Mouse (Mus musculus) kidney, postnatal 10 days (tissue): ENCODE data around the gene Gabpb1.

Experiments
- DNase-seq: peaks from one replicate; pipeline ENCODE4 v3.0.0; 2021; ENCODE audit warnings: mixed read lengths

The Gabpb1 gene

DNA sequence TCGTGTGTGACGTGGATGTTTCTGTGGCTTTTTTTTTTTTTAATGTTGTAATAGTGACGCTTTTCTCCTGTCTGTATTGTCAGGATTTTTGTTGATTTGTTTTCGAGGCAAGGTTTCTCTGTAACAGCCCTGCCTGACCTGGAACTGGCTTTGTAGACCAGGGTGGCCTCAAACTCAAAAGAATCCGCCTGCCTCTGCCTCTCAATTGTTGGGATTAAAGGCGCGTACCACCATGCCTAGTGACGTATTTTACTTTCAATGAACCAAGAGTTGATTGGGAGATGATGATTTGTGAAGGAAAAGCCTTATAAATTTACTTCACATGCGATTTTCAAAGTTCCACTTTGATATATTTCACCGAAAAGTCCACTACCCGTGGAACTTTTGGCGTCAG is at the start of gene Gabpb1:
TSS of gene Gabpb1 (minus strand) at position 216 of the 394 bp plus-strand sequence.
- DNase-seq = no peak

DNA sequence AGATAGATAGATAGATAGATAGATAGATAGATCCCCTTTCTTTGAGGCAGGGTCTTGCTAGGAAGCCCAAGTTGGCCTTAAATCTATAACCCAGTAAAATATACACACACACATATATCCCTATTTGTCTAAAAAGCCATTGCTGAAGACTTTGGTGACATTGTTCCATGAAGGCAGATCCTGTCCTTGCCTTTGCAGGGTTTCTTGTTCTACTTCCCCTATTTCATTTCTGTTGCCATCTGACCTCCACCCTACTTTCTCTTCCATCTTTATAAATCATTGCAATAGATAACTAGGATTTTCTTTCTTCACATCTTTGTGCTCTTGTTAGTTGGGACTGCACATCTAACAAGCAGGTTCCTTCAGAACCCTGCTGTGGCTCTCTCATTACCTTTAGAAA is 36.8 kb upstream of the Gabpb1 start:
- DNase-seq = no peak

DNA sequence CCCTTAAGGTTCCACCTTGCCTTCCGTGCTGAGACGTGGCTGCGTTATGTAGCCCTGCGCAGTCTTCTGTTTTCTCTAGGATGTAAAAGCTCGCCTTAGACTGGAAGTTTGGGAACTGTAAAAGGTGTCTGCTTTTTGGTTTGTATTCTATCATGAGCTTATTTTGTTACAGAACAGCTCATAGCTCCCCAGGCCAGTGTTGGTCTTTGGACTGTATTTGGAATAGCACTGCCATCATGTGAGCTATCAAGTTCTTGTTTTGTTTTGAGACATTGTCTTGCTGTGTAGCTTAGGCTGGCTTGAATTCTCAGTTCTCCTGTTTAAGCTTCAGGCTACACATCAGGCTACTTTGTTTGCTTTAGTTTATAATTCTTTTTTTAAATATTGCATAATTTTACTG is 36.4 kb upstream of the Gabpb1 start:
- DNase-seq = no peak

DNA sequence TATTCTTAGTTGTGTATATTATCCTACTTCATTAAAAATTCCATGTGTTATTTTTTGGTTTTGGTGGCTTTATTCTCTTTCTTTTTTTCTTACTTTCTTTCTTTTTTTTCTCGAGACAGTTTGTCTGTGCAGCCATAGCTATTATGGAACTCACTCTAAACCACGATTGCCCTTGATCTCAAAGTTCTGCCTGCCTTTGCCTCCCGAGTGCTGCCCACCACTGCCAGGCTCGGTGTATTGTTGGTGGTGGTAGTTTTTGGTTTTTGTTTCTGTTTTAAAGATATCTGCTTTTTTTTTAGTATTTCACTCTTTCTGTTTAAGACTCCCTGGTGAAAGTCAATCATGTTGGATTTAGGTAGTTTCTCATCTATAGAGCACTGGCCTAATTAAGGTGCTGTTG is 32.2 kb upstream of the Gabpb1 start:
- no peak for DNase-seq

DNA sequence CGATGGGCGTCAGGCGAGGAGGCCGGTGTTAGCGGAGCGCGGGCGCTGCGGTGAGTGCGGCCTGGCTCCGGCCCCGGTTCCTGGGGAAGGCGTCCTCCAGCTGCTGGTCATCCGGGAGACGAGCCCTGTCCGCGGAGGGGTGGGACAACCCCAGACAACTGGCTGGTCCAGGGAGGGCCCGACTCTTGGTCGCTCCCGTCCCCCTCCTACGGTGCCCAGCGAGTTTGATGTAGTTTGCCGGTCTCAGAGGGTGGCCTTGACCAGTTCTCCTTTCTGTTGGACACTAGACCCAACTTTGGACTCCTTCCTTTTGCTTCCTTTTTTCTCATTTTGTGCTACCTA is 31.3 kb upstream of the Gabpb1 start:
- no peak for DNase-seq

DNA sequence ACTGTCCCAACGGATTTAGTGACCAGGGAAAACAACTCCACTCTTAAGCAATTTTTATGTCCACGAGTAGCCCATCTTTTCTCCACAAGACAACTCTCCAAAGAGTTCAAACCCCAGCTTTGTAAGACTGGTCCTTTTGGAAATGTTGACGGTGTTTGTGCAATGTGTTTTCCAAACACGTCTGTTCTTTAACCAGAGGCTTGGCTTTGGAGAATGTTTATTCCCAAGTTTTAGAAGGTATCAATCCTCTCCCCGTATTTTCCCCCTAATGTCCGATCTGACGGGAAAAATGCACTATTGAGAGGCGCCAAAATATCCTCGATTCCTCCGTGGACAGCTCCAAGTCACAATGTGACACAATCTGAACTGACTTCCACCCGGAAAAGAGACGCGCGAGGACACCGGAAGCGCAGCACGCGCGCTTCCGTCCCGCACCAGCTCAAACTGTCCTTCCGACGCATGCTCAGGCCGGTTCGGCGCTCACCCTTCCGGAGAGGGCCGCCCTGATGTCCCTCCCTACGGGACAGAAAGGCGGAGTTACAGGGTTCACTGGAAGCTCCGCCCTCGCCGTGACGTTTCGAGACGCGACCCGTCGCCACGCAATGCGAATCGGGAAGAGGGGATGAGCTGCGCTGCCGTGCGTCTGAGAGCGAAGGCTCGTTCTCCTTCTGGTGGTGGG is 30.8 kb upstream of the Gabpb1 start, which contains the start of gene Usp8:
TSS of gene Usp8 (plus strand) at position 570 of the 679 bp plus-strand sequence.
- DNase-seq = peak; percentile 99

DNA sequence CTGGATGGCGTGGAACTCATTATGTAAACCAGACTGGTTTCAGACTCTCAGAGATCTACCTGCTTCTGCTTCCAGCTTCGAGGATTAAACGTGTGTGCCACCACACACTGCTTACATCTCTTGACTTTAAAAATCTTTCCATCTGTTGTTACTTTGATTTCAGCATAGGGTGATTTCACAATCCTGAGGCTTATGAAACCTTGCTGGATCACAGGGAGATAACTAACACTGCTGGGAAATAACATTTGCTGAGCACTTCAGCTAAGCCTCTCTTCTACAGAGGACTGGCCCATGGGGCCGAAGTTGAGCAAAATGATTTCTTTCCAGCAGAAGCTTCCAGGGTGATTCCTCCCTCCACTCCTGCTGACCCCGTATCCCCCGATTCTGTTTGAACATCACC is 19.1 kb upstream of the Gabpb1 start:
- DNase-seq = no peak

DNA sequence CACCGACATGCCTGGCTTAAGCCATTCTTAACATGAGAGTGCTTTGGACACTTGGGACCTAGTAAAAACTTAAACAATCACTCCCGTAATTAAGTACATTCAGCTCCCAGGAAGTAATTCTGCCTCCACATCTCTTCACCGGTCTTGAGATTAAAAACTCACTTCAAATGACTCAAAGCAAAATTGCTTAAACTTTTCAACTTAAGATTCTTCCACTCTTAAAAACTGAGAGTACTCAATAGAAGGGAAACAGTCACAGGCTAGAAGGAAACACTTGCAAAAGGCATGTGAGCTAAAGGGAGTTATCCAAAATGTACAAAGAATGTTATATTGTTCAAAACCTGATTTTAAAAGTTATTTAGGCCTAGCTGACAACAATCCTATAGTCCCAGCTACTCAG is 15.2 kb upstream of the Gabpb1 start:
- no peak for DNase-seq

DNA sequence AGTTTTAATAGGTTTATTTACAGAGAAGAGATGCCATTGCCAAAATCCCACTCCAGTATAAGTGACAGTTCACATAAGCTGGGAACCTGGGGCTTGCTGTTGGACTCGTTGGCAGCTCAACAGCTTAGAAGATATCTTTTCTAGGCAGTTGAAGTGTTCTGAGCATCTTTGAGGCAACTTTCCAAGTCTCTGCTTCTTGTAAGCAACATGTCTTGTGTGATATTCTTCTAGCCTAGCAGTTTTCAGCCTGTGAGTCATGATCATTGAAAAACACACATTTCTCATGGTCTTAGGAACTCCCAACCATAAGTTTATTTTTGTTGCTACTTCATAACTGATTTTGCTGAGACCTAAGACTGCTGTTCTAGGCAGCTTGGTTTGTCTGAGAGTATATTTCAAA is 6.8 kb upstream of the Gabpb1 start:
- no peak for DNase-seq

DNA sequence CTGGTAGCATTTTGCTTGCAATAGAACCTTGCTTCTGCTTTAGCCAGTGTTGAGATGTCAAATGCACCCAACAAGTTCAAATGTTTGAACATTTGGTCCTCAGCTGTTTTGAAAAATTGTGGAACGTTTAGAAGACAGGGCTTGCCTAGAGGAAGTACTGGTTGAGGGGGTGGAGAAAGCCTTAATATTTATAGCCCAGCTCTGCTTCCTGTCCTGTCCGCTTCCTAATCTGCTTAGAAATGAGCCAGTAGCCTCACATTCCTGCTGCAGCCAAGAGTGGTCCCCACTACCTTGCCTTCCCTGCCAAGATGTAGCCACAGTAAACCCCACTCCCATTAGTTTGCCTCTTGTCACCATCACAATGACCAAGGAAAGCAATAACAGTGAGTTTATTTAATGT is 6.2 kb upstream of the Gabpb1 start:
- DNase-seq = peak; percentile 16

DNA sequence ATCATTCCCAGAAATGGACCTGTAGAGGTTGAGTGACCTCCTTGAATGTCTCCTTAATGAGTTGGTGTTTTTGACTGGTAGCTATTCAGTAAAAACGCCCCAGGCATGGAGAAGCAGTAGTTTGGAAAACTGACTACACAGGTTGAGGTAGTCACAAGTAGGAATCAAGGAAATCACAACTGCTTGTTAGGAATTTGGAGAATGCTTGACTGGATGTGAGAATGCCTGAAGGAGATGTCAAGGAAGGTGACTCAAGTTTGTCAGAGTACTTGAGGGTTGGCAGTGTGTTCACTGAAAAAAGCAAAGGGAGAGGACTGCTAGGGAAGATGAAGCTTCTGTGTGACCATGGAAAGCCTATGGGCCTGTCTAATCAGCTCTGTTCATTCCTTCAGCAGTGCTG is 1.2 kb upstream of the Gabpb1 start:
- DNase-seq = no peak

DNA sequence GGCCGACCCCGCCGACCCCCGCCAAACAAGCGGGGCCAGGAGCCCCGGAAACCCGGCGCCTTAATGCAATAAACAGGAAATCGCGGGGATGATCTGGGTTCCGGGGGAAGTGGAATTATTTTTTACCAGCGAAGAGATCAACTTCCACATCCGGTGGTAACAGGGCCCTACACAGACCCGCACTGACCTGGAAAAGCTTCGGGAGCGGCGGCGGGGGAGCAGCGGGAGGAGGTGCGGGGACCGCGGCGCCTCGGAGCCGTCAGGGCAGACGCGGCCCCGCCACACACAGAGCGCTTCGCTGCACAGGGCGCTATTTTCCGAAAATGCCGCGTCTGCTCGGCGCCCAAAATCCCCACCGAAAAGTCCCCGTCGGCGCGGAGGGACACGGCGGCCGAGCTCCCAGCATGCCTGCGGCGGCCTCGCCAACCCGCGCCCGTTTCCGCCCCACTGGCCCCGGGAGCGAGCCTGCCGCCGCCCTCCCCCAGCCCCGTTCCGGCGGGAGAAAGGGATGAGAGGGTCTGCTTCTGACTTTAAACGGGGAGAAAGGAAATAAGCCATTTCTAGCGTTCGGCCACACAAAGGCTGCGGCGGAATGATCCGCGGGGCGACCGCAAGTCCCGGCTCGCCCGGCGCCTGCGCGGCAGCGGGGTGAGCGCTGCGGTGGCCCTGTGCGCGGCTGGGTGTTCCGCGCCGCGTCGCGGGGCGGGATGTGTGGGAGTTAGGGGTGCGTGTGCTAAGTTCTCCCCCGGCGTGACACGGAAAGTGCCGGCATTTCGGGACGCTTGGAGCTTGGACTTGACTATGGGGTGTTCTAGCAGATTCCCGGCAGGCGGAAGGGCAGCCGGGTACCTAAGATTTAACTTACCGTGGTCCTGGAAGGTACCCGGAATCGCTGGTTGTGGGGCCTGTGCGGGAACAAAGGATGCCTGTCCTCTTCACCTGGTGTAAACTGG is 692 bp downstream of the Gabpb1 start:
- DNase-seq = peak; percentile 92

DNA sequence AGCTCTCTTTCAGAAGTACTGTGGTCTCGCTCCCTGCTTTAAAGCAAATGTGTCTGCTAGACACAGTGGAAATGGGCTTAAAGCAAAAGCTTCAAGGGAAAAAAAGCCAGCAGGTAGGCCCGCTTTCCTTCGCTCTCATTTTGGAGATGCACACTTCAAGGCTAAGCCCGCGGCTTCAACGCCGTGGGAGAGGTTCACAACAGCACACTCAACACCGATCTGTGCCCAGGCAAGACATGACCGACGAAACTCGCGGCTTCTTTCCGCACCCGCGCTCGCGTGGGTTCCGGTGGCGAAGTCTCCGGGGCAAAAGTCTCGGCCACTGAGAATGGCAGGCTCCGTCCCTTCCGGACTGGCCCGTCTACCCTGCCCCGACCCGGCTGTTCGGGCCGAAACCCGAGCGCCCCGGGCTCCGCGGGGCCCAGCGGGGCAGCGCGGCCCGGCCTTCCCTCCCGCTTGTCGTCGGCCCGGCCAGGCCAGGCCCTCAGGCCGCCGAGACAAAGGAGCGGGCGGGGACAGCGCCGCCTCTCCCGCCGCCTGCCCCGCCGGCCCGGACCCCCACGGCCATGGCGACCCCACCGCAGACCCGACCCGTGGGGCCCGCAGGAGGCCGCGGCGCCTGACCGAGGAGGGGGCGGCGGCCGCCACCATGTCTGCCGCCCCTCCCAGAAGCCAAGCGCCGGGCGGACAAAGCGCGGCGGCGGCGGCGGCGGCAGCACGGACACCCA is 1.5 kb downstream of the Gabpb1 start:
- peak; percentile 68 for DNase-seq

DNA sequence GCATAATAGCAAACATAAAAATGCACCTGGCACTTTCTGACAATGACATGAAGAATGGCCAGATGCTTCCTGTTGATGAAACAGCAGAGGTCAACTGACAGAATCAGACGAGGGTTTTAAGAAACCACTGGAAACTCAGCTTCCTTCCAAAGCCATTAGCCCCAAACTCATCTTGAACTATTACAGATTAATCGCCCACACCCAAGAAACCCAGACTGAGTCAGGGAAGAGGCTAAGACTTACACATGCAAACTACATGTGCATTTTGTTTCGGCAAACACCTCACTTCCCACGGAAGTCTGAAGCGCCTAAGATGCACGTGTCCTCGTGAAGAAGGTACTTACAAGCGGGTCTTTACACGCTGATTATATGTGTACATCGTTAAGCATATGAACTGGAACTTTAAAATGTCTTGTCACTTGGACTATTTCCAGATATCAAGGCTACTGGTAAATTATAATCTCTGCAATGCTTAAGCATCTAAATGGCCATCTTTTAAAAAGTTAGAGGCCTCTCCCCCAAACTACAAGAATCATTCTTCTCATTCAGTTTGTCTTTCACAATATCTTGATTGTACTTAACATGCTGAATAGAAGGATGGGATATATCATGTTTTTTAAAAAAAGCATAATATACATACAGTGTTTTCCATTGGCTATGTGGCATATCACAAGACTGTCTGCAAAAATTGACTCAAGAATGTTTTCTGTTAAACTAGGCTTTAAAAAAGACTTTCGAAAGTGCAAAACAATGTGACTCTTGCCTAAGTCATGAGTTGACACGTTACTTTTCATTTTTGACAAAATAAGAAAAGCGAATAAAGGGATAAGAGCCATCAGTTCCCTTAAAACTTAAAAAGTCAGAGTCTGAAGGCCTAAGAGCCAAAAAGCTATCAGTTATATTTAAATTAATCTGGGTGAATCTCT is 2.6 kb downstream of the Gabpb1 start:
- no peak for DNase-seq

DNA sequence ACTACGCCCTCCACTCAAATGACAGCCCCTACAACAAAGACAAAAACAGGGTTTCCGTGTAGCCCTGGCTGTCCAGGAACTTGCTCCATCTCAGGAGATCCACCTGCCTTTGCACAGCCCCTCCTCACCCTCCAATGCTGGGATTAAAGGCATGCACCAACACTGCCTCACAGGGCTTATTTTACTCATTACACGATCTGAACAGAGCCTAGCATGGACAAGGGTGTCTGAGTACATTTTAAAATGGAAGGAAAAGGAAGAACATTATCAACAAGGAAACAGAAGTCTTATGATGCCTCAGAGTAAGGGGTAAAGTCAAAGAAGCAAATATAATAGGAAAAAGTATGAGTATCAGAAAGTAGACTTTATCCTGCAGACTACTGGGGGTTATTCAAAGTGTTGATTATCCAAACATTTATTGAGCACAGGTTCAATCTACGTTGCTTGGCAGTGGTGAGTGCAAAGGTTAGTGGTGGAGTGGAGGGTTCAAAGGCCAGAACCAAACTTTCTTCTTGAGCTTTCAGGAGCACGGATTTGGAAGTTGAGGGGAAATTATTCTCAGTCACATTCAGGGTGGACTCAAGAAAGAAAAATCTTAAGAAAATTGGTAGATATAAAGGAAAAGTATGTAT is 7.4 kb downstream of the Gabpb1 start:
- no peak for DNase-seq

DNA sequence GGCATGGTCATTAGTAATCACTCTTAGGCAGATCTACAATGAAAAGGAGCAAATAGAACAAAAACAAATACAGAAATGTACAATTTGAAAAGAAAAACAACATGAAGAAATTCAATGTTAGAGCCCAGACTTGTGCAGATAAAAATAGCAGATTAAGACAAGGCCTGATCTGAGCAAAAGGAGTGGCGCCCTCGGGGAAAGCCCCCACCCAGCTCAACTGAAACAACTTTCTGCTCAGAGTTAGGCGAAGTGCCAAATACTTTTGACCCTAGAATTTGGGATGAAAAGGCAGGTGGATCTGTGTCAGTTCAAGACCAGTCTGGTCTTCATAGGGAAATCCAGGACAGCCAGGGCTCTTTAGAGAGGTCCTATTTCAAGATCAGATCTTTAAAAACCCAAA is 10.2 kb downstream of the Gabpb1 start:
- DNase-seq = no peak

DNA sequence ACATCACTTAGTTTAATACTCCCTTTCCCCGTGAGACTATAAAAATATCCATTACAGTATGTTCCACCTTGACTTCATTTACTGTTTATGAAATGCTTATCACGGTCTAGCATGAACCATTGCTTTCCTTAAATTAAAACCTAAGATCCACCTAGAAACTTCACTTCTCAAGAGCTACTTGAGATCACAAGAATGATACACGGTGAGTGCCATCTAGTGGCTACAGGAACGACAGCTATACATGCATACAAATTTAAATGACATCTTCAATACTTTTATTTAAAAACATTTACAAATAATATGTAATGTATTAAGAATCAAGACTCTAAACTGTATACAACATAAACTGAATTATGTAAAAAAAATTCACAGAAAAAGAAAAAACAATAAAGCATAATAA is 12.7 kb downstream of the Gabpb1 start:
- peak; percentile 63 for DNase-seq

DNA sequence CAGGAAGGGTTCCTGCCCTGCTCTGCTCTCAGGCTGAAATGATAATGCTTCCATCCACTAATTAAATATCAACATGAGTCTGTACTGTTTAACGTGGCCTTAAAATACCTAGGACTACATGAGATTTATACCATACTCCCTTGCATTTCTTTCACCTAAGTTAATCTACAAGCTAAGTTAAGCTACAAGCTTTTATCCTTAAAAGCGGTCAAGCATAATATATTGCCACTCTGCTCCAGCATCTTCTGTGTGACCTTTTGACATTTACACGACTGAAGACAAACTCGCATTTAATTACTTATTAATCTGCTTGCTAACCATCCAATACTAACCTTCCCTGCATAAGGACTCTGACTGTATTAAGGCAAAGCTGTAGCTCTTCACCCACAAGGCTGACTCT is 23.2 kb downstream of the Gabpb1 start:
- no peak for DNase-seq

DNA sequence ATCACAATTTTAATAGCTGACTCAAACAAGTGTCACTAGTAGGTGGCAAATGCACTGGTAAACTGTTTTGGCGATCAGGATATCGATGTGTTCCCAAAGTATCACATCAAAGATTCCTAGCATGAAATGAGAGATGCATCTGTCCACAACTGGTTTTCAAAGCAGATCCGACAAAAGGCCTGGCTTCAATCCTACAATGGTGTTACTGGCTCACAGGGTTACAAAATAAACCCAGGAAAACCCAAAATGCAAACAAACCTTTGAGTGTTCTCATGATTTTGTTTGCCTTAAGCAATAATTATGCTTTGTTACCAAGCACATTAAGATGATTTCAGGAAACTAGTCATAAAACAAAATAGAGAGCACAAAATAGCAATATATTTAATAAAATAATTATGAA is 28.4 kb downstream of the Gabpb1 start:
- no peak for DNase-seq

DNA sequence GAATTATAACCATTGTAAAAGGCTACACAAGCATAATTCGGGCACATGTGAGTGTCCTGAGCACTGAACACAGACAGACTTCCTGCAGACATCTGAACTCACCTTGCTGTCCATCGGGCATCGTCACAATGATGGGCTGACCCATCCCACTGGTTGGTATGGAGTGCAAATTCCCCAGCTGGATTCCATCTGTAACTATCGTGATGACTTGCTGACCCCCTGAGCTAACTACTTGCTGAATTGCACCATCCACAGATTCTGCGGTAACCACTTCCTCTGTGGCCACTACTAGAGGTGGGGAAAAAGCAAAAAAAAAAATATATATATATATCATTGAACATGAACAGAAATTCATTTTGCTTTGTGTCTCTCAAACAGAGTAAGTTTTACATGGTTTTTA is 29.7 kb downstream of the Gabpb1 start:
- DNase-seq = no peak

DNA sequence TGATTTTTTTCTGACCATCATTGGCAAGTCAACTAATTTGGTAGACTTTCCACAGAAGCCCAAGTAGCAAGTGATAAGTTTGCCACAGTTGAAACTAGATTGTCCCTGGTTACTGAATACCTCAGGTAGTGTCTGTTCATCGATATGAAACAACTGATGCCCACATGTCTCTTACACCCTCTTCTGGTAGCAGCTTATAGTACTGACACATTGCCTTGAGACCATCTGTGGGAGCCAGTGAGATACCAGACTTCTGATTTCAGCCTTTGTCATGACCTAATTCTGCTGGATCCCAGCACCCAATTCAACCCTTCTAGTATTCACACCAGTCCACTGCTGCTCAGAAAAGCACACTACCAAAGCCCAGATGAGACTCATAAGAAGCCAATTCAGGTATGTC is 31.4 kb downstream of the Gabpb1 start:
- no peak for DNase-seq

DNA sequence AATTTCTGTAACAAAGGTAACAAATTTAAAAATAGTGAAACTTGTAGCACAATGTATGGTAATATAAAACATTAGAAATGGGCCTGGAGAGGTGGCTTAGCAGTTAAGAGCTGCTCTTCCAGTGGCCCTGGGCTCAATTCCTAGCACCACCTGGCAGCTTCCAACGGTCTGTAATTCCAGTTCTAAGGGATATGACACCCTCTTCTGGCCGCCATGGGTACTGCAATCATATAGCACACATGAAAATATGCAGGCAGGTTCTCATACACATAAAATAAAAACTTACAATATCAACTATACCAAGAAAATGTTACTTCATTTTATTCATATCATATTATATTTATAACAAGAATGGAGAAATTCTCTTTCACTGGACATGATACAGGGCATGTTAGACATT is 35.8 kb downstream of the Gabpb1 start:
- DNase-seq = no peak
